Mouse (Mus musculus) frontal cortex, postnatal 10 days (tissue): Measurements from ENCODE around the gene Ephb3.
A peak's percentile ranks its signal among the peaks of the same experiment; 100 is the strongest.

Source experiments
- DNase-seq, 2 experiments: peaks; one replicate each; pipeline ENCODE4 v3.0.0; 2022; ENCODE audit warnings: low spot score in 2 of 2, mixed read lengths in 1 of 2

The Ephb3 gene

DNA sequence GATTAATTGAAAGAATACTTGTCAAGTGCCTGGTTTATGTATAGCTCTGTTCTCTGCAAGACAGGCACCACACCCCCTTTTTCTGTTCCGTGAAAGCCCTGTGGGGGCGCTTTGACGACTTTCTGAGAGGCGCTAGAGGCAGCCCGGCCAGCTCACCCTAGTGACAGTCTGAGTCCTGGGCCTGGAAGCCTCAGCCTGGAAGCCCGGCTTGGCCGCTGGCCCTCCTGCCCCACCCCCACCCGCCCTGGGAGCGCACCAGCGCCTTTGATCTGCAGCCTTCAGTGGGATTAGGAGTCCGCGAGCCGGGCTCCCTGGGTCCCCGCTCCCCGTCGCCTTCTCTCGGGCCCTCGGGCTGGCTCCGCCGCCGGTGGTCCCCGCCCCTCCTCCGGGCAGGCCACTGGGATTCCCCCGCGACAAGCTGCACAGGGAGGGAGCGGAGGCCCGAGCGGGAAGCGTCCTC lies 41.4 kb downstream of the Ephb3 start:
- peak; percentile 69 to 85 for DNase-seq

DNA sequence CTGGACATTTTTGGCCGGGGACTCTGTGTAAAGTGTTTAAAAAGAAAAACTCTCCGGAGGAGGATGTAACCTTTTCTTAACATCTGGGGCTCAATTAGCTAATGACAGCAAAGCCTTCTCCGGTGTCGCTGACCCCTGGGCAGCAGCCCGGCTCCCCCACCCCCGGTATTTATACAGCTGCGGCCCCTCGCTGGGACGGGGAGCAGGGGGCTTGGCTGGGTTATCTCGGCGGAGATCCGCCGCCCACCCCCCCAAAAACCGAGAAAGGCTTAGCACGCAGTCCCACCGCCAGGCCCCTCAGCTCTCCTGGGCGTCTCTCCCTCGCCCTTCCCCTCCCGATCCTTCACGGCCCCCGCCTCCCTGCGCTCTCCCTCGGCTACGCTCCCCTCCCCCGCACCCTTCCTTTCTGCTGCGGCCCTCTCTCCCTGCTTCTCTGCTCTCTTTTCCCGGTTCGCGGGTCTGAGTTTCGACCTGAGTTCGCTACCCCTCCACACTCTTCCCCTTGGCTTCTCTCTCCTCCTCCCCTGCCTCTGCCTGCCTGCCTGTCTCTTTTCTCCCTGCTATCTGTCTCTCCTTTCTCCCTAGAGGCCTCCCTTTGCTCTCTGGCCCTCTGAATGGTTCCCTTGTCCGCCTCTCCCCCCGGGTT lies 42.0 kb downstream of the Ephb3 start:
- no peak for DNase-seq

DNA sequence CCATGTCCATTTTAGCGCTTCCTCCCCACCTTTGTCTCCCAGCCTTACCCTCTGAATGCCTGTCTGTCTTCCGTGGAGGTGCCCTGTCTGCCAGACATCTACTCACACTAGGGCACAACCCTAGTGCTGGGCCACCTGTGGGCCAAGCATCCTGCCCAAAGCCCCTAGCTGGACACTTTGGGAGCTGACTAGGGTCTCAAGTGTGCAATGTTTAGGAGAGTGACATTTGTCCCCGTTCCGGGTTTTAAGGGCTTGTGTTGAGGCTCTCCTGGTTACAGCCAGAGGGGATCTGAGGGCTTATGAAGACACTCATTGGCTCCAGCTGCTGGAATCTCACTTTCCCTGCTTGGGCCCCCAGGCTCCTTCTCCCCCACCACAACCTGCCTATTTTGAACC lies 42.5 kb downstream of the Ephb3 start:
- DNase-seq: no peak

DNA sequence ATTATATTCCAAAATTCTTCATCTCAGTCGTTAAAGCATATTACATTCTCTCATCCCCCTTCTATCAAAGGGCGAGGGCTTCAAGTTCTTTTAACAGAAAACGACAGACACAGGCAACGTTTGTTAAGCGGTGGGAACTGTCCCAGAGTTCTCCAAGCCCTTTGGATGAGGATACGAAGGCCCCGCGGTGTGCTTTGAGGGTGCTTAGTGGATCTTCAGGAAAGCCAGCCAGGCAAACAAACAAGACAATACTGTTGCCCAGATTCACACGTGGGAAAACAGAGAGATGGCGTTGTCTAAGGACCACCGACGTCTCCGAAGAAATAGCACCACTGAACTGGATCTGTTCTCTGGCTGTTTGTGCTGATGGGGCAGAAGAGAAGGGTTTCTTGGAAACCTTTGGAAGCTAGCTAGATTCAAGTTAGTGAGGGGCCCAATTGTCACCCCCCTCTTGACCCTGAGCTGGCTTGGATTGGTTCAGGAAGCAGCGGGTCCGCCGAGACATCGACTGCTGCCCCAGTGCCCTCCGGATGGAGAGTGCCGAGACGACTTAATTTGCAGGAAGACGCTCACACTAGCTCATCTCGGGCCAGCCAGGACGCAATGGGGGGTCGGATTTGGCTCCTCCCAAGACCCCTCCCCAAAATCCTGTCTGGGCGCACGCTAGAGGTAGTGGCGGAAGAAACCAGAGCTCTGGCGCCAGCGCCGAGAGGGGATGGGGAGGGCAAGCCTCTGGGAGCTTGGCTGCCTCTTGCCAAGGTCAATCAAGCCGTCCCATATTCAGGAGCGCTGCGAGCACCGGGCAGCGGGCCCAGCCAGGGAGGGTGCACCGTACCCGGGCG lies 43.5 kb downstream of the Ephb3 start:
- peak in 1 of 2 experiments; percentile 61 for DNase-seq

DNA sequence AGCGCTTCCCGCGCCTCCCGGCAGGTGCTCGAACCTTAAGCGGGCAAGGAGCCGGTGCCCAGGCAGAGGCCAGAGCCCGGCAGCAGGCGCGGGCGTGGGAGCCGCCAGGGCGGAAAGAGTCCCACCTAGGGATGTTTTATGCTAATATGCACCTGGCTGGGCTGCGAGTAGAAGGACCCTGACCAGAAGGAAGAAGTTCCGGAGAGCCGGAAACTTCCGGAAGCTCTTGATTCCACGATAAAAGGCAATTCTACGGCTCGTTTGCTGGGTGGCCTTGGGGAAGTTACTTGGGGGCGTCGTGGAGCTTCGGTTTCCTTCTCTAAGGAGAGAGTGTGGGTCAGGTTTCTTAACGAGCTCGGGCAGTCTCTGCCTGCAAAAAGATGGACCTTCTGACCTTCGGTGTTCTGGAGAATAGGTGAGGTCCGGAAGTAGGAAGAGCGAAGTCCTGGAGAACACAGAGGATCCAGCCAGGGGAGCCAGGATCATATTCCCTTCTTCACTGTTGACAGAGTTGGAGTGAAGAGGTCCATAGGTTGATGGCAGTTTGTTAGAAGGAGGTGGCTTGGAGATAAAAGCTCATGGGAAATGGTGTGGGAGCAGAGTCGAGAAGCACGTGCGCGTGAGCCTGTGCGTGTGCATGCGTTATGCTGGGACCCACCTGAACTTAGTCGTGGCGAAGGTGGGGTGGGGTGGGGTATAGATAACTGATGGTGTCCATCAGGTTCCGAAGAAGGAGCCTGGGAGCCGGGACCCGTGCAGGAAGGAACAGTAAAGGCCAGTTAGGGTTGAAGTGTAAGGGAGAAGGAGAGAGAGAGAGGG lies 44.4 kb downstream of the Ephb3 start:
- DNase-seq: no peak

DNA sequence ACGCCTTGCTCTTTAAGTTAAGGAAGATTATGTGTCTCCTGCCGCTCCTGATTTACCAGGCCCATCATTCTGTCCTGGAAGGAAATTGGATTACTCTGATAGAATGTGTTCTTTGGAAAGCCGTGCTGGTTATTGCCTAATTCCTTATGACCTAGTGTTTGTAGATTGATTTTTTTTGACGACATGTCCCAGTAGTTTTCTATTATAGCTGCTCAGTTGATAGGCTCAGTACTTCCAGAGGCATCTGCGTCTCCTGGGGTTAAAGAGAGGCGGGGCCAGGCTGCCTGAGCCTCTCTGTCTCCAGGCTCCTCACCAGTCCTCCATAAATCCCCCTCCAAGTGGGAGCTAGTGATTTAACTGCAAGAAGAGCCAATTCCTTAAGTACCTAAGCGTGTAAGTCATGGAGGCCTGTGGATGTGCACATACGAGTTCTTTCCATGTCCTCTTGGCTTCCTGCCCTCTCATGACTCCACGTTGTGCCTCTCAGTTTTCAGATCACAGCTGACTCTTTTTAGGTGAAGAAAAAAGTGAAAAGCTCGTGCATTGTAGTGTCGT lies 47.9 kb downstream of the Ephb3 start:
- no peak for DNase-seq

DNA sequence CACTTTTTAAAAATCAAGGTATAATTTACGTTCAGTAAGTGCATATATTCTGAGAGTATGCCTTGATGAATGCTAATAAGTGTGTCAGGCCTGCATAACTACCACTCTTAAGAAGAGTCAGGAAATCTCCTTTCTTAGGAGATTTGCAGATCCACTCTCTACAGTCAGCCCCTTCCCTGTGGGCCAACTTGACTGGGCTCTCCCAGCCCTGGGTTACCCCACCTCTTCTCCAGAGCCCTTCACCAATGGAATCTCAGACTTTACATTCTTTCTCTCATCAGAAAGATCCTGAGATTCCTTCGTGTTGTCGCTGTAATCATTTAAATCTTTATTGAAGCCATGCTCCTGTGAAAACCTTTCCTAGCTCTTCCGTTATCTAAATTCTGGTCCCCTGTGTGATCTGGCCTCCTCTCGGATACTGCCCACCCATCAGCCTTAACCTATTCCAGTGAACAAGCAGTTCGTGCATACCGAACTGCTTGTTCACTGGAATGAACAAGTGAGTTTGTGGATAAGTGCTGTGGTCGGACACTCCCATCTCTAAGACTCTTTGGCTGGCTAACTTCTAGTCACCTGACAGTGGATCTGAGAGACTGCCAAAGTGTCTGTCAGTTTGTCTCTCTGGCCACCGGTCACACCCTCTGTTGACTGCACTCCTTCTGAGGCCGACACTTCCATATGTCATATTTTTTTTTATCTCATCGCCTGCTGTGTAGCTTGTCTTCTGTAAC lies 51.2 kb downstream of the Ephb3 start:
- no peak for DNase-seq

DNA sequence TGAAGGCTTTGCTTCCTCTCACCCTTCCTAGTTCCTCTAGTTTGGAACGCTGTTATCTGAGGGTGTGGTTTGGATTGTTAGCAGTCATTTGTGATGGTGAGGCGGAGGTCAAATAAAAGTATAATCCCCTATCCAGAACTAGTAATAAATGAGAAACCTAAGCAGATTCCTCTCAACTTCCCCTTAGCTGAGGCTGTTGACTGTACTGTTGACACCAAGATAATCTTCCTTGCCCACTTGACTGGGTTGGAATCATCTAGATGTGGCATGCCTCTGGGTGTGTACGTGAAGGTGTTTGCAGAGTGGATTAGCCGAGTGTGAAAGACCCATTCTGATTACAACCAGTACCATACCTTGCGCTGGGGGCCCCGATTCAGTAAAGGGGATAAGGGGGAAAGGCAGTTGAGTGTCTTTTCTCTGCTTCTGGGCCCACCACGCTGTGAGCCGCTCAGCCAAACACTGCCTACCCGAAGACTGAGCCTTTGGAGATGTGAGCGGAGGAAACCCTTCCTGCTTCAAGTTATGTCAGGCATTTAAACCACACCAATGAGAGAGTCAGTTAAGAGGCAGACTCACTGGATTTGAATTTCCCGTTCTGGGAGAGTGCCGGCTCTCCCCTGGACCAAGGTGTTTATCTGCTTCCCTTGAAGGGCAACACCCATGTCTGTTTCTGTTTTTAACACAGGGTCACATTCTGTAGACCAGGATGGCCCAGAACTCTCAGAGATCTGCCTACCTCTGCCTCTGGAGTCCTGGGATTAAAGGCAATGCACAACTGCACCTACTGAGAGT lies 52.2 kb downstream of the Ephb3 start:
- DNase-seq: no peak

DNA sequence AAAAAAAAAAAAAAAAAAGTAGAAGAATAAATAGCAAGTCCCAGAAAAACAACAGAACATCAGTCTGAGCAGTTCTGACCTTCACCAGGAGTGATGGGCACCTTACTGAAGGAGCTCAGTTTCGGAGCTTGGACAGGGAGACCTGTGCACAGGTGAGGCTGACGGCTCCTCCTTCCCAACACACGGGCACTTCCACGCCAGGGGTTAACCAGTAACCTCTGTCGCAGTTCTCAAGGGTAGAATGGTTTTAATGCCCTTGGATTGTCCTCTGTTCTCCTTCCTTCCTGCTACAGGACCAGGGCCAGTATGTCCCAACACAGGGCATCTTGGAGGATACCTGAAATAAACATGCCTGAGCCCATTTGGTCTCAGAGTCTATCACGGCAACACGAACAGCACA lies 60.9 kb downstream of the Ephb3 start:
- no peak for DNase-seq

DNA sequence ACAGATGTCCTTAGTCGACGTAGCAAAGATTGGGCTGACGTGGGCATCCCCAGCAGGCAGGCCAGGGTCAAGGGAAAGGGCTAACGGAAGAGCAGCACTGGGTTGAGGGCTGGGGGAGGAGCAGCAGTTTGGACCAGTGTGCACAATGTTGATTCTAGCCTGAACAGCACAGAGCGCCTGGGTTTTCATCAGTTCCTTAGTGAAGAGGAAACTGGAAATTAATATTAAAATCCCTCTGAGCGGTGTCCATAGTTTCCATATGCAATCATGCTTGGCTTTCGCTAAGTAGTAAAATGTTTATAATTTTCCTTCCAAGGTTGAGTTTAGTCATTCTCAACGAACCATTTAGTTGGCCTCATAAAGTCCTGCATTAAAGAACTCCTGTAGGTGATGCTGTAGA lies 65.2 kb downstream of the Ephb3 start:
- no peak for DNase-seq

DNA sequence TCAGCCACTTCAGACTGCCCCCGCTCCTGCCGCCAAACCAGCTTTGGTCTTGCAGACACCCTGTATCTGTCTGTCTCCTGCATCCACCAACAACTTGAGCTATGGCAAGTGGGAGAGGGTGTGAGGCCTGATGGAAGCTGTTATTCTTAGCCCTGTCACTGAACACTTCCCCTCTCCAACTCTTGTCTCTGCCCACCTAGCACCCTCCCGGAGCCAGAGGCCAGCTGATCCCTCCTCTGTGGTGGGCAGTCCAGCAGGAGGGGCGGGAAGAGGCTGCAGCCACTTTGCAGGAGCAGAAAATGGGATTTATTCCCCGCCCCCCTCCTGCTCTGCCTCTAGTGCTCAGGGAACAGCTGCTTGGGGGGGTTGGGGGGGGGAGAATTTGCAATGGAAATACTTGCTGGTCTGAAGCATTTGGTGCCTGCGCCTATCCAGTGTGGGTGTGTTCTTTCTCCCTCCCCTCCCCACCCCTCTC lies 67.3 kb downstream of the Ephb3 start:
- DNase-seq: peak; percentile 29 to 39

DNA sequence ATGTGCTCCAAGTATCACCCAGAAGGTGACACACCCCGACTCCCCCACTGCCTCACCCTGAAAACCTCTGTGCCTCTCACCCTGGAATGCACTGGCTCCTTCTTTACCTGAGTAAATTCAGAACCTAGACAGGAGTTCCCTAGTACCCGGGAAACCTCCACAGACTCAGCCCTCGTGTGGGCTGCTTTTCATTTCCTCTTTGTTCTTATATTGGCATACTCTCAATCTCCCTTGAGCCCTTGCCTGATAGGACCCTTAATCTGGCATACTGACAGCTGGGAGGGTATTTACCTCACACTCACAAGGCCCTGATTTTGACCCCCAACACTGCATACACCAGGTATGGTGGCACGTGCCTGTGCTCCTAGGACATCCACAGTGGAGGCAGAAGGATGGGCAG lies 68.2 kb downstream of the Ephb3 start:
- no peak for DNase-seq
